Mouse (Mus musculus): ENCODE results near the gene Chkb.
A peak's percentile ranks its signal among the peaks of the same experiment; 100 is the strongest.
"Not testable (repeated sequence)": the region's sequence is repeated elsewhere in the genome, so short reads cannot be mapped to it uniquely, and the experiment has no call there.

Chkb gene

DNA sequence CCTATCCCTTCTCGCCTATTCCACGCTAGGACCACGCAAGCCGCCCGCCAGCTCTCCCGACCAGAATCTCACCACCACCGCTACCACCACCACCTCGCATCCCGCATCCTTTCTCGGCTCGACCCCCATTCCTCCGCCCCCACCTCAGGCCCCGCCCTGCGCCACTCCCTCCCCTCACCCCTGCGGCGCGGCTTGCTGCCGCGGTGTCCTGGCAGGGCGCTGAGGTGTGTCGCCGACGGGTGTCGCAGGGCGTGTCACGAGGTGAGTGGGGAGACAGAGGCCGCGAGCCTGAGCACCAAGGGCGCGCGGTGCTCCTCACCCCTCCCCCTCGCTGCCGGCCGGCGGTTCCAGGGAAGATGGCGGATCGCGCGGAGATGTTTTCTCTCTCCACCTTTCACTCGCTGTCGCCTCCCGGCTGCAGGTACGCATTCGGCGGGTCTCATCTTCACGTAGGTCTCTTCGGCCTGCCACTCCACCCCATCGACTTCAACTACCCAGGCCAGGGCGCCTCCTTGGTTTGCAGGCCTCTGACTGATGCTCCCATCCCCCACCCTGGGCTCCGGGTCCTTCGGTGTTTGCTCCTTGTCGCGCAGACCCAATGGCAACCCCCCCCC, 24.3 kb upstream of the Chkb start, which contains the start of gene Mapk8ip2:
Mapk8ip2 (plus strand) TSS at position 49 of the 614 bp plus-strand sequence.
- no peak for DNase-seq (ENCODE audit: extremely low read depth, low read depth)

DNA sequence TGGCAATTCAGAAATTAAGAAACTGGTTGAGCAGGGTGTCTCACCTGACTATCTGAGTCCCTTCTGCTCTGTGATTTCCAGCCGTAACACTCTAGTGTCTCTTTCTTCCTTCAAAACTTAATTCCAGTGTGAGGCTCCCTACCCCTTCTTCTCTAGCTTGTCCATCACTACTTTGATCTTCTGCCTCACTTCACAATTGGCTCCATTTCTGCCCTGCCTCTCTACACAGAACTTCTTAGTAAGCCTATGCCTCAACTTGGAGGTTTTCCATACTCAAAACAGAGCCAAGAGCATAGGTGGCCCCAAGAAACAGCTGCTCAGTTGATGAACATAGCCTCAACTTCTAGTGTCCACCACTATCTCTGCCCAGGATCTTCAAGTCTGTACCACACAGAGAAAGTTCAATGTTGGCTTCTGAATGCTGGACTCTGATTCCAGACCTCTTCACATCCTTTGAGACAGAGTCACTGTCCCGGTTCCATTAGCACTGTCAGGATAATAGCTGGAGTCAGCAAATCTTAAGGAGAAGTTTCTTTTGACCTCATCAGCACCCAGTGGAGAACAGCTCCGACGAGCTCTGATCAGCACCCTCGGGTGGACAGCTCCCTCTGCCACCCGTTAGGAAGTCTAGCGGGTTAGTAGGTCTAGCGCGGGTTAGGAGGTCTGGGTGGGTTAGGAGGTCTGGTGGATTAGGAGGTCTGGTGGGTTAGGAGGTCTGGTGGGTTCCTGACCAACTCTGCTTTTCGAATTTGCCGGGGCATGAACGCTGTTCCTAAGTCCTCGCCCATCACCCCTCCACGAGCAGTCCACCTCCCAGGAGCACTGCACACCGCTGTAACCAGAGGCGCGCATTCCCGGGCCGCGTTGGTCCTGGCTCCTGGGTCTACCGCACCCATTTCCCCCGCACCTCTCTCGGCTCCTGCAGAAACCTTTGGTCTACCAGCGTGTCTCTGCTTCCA, 23.5 kb upstream of the Chkb start:
- no peak for DNase-seq (ENCODE audit: extremely low read depth, low read depth)

DNA sequence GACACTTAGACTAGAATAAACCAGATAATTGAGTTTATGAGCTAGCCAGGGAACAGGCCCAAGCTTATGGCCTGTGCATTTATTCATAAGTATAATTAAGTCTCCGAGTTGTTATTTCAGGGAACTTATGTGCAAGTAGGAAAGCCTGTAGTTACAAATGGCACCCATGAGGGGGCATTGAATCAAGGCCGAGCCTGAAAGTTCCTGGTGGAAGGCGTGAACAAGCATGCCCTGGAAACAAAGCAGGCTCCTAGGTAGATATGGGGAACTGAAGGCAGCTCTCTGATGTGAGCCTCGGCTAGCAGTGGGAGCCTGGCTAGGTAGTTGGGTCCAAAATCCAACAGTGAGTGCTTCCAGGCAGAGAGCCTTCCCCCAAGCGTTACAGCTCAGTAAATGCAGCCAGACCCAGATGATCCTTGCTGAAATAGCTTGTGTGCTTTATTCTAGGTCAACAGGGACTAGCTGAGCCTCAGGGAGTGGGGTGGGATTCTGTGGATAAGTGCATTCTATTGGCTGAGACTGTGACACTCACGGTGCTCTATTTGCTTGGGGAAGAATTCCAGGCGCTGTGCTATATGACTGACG, 12.9 kb upstream of the Chkb start:
- DNase-seq (ENCODE audit: extremely low read depth, low read depth): no peak

DNA sequence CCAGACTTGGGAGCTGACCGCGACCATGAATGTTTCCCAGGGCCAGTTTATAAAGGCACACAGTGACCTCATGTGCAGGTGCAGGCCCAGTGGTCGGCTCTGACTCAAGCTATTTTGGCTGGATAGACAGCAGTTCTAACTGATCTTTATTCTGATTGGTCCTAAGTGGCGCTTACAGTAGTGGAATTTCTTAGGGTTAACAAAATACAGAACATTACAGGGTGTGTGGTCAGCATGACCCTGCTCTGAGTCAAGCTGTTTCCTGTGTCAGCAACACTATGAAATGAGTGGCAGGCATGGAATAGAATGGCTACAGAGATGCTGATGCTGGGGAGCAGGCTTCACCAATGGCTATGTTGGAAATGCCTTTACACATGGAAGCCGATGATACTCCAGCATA, 6.2 kb upstream of the Chkb start:
- DNase-seq (ENCODE audit: extremely low read depth, low read depth): no peak

DNA sequence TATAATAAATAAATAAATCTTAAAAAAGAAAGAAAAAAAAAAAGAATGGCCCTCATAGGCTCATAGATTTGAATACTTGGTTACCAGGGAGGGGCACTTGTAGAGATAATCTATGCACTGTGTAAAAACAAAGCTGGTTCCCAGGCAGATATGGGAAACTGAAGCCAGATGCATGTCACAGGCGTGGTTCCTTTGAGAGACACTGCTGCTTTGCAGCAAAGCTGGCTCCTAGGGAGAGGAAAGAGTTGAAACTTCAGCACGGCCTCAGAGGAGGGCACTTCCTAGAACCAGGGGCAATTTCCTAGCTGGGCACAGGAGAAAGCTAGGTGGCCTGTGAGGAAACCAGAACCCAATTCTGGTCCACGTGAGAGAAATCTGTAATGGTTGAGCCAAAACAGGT, 4.4 kb upstream of the Chkb start:
- no peak for DNase-seq (ENCODE audit: extremely low read depth, low read depth)

DNA sequence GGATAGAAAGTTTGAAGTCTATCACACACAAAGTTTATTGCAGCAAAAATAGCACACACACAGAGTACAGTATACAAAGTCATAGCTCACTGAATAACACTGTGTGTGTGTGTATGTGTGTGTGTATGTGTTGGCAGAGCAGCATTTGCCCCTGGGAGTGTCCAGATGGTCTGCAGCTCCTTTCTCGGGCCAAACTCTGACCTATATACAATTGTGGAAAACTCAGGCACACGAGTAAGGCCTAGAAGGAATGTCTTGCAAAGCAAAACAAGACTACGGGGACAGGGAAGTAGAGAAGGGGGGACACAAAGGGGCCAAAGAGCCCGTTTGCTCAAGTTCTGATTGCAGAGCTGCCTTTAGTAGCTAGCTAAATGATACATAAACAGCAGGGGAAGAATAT, 3.2 kb upstream of the Chkb start:
- DNase-seq (ENCODE audit: extremely low read depth, low read depth): no peak

DNA sequence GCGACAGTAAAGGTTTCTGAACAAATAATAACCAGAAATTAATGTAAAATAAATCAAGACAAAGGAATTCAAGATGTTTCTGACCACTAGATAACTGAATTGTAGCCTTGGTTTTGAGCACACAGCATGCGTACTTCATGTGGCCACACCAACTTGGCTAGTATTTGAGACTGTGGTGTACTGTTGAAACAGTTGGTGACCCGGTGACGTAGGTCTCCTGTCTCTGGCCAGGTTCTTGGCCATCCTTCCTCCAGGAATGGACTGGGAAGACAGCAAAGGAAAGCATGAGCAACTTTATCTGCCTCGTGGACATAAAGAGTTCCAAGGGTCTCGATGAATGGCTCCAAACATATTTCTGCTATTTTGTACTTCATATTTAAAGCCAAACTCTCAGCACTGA, 2.1 kb upstream of the Chkb start:
- no peak for DNase-seq (ENCODE audit: extremely low read depth, low read depth)

DNA sequence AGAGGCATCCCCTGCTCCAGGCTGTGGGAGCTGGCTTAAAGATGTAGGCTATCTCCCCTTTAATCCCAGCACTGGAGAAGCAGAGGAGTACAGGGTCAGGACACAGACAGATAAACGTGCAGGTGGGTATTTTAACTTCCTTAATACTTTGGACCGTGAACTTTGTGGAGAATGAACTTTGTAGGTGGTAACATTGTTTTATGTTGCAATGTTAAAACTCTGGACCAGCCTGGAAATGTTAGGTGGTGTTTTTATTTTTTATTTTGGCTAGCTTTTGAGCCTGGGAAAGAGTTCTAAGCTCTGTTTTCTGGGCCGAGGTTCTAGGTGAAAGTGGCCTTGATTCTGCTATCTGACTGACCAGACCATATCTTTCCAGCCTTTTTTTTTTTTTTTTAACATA, 1.6 kb upstream of the Chkb start:
- no peak for DNase-seq (ENCODE audit: extremely low read depth, low read depth)

DNA sequence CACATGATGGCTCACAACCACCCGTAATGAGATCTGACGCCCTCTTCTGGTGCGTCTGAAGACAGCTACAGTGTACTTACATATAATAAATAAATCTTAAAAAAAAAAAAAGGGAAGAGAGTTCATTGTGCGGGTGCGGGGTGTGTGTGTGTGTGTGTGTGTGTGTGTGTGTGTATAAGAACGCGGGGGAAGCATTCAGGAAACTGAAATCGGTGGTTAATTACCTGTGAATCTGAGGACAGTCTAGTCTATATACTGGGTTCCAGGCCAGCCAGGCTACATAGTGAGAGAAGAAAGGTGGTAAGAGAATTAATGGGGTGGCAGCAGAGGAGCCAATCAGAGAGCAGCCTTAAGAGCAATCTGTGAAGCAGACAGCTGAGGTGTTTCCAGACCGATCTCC, 1.1 kb upstream of the Chkb start:
- DNase-seq (ENCODE audit: extremely low read depth, low read depth): not testable (repeated sequence)

DNA sequence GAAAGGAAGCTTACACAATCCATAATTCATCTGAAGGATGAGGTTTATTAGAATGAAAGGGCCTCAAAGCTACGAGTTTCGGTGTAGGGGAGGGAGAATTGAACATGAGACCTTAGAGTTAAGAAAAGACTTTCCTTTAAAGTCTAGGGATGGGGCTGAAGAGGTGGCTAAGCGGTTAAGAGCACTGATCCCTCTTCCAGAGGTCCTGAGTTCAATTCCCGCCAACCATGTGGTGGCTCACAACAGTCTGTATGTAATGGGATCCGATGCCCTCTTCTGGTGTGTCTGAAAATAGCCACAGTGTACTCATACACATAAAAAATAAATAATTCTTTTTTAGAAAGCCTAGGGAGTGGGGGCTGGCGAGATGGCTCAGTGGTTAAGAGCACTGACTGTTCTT, 633 bp upstream of the Chkb start:
- peak; percentile 42 for DNase-seq (ENCODE audit: extremely low read depth, low read depth)

DNA sequence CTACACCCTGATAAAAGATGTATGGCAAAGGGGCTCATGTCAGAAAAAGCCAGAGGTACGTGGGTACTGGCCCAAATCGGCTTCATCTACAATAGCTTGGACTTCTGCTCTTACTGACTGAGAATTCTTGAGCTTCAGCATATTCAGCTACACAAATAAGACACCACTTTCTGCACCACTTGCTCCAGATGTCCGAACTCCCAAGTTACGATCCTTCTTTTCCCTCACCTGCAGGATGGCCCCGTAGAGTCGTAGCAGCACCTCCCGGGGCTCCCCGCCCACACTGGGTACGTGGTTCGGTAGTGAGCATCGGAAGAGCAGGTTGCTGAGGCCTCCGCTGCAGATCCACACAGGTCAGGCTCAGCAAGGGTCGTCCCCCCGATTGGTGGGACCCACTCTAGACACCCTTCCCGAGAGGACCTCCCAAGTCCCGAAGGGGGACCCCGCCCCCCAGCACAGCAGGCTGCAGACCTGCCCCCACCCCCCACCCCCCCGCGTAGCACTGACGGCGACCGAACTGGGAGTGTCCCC, 822 bp downstream of the Chkb start:
- no peak for DNase-seq (ENCODE audit: extremely low read depth, low read depth)

DNA sequence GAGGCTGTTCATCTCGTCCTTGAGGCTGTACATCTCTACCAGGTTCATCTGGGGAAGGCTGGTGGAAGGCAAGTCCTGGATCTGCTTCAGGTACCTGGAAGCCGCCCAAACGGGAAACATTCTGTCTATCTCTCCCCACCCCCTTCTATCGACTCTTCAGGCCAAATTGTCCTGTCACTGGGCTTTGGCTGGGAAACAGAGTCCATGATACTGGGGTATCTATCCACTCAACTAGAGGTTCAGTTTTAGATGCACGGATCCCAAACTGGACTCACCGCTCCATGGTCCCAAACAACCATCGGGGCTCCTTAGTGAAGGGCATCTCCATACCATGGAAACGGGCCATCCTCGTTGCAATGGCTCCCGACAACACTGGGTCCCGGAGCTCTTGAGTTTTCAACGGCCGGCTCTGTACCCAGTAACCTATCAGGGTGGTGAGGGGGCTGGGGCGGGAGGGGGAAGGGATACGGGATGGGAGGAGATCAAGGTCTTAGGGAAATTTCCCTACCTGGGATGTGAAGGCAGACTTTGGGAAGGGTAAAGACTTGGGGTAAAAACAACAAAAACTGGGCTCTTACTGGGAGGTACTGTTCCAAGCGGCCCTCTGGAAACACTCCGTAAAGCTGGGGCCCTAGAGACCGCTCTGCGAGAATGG, 1.4 kb downstream of the Chkb start:
- no peak for DNase-seq (ENCODE audit: extremely low read depth, low read depth)

DNA sequence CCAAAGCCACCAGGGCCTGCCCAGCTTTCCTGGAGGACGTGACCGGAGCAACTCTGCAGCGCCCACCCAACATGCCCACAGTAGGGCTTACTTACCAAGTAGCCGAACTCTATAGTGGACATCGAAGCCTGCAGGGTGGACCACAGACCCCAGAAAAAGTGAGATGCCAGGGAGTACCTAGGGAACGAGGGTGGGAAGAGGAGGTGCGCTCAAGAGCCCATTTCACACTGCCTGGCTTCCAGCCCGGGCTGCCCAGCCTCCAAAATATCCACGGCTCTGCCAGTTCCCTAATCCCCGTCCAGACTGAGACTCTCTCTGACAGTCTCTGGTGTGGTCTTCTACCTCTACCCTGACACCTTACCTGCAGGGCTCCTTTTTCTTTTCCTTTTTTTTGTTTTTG, 3.0 kb downstream of the Chkb start:
- DNase-seq (ENCODE audit: extremely low read depth, low read depth): no peak

DNA sequence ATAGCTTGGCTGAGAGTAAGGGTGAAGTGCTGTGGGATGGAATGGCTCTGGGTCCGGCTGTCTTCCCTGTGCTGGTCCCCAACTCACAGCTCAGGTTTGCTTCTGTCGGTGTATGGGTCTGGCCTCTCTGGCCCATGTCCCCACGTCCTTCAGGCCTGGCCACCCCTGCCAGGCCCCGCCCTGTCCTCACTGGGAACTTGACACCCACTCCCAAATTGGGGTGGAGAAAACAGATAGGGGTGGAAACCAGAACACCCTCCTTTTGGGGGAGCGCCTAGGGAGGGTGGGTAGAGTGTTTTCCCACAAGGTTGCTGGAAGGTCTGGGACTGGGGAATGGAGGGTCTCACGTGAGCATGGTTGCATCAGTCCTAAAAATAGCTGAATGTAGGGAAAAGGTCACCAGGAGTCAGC, 4.0 kb downstream of the Chkb start, which contains the start of gene Cpt1b:
Cpt1b (minus strand) TSS at position 153 of the 411 bp plus-strand sequence.
- no peak for DNase-seq (ENCODE audit: extremely low read depth, low read depth)

DNA sequence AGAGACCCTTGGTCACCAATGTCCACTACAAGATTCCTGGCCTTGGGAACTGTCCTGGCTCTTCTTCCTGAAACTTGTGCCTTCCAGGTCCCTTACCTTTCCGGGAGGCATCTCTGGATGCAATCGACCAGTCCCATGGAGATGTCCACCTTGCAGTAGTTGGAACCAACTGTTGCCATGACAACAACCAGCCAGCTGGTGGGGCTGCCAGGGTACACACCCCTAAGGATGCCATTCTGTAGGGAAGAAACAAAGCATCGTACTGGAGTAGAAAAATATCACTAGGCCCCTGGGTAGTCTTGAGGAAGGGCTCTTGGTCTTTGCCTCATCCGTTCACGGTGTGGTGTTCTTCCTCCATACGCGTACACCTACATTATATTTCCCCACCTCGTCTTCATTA, 5.1 kb downstream of the Chkb start:
- DNase-seq (ENCODE audit: extremely low read depth, low read depth): no peak

DNA sequence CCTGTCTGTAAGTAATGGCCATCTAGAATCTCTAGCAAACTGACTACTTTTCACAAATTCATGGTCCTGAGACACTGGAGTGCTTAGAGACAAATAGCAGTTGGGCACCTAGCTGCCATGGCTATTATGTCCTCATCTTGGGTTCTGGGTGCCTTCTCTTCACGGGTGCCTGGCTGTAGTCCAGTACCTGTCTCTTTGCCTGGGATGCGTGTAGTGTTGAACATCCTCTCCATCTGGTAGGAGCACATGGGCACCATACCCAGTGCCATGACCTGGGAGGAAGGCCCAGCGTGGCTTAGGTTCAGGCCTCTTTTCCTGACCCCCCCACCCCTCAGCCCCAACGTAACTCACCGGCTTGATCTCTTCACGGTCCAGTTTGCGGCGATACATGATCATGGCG, 7.8 kb downstream of the Chkb start:
- no peak for DNase-seq (ENCODE audit: extremely low read depth, low read depth)

DNA sequence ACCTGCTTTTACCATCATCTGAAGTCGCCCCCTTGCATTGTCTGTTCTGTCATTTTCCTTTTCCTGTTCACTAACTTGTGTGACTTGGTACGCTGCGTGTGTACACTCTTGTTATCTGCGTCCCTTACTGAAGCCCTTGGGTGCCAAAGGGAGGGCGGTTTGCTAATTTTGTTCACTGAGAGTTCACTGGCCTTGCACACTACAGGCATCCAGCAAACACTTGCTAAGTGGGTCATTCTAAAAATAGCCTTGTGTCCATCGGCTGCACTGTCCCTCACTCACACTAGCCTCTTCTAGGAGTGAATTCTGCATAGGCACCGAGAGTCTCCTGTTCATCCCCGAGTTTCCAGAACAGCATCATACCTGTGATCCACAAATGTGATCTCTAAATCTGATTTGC, 14.4 kb downstream of the Chkb start:
- no peak for DNase-seq (ENCODE audit: extremely low read depth, low read depth)

DNA sequence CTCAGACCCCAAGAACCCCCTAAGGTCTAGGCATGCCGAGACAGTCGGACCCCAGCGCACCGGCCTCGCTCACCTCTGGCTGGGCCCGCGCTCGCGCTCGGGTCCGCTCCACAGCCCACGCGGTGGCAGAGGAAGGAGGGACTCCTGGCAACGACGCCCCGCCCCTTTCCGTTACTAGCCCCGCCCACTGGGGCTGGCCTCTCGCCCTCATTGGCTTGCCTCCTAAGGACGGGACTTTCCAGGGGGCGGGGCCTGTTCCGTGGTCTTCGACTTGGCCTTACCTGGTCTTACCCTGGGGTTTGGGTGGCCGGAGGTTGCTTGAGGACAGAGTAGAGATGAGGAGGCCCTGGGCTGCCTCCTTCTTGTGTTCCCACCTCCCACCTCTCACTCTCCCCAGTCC, 19.6 kb downstream of the Chkb start, which contains the start of gene Syce3:
Syce3 (minus strand) TSS at position 386 of the 400 bp plus-strand sequence.
- no peak for DNase-seq (ENCODE audit: extremely low read depth, low read depth)

DNA sequence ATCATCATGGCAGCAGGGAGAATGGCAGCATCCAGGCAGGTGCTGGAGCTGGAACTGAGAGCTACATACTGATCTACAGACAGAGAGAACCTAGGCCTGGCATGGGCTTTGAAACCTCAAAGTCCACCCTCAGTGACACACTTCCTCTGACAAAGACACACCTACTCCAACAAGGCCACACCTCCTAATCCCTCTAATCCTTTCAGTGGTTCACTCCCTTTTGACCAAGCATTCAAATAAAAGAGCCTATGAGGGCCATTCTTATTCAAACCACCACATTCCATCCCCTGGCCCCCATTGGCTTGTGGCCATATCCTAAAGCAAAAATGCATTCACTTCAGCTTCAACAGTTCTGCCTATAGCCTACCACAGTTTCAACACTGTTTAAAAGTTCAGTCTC, 23.0 kb downstream of the Chkb start:
- no peak for DNase-seq (ENCODE audit: extremely low read depth, low read depth)

DNA sequence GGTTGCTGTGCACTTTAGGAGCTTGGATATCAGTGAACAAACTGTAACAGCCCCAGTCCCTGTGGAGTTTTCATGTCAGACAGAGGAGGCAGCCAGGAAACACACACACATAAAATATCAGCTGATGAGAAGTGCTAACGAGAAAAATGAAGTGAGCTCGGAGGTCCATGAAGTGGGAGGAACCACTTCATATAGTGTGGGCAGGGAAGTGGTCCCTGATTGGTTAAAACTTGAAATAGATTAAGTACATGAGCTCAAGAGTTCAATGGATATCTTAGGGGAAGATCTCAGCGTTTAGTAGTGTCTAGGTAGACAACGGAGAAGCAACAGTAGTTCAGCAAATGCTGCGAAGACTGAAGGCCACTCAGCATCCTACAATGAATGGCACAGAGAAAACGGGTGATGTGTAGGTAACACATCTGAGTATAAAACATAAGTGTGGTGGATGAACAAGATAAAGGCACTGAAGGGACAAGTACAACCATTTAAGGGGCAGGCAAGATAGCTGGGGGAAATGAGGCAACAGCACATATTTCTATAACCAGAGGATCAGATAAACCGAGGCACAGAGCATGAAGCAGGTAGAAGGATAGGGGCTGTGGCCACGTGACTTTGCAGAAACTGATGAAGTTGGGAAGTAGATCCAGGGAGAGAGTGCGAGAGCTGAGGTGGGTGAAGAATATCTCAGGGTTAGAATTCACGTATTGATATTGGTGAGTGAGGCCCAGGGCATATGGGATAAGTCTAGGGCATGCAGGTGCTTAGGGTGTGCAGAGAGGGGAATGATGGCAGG, 24.7 kb downstream of the Chkb start:
- DNase-seq (ENCODE audit: extremely low read depth, low read depth): peak; percentile 36

DNA sequence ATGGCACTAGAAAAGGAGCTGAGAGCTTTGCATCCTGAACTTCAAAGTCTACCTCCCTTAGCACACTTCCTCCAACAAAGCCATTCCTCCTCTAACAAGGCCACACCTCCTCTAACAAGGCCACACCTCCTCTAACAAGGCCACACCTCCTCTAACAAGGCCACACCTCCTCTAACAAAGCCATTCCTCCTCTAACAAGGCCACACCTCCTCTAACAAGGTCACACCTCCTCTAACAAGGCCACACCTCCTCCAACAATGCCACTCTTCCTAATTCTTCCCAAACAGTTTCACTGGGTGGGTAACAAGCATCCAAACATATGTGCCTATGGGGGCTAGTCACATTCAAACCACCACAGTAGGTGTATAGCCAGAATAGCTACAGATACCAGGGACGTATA, 27.2 kb downstream of the Chkb start:
- no peak for DNase-seq (ENCODE audit: extremely low read depth, low read depth)

Data from MEL-GATA-1-ER (cell line).